Mouse (Mus musculus): ENCODE measurements around the gene Ahcyl1. TPM values are rescaled to one million over a fixed set of nuclear protein-coding genes. Genes with fewer than 3 reads are reported as not detected.

The Ahcyl1 gene
- 104 and 105 TPM in 2 replicates for polyA plus RNA-seq (2014; fragmentation: Nextera tagmentation; extraction: Ambion mirVana)

DNA sequence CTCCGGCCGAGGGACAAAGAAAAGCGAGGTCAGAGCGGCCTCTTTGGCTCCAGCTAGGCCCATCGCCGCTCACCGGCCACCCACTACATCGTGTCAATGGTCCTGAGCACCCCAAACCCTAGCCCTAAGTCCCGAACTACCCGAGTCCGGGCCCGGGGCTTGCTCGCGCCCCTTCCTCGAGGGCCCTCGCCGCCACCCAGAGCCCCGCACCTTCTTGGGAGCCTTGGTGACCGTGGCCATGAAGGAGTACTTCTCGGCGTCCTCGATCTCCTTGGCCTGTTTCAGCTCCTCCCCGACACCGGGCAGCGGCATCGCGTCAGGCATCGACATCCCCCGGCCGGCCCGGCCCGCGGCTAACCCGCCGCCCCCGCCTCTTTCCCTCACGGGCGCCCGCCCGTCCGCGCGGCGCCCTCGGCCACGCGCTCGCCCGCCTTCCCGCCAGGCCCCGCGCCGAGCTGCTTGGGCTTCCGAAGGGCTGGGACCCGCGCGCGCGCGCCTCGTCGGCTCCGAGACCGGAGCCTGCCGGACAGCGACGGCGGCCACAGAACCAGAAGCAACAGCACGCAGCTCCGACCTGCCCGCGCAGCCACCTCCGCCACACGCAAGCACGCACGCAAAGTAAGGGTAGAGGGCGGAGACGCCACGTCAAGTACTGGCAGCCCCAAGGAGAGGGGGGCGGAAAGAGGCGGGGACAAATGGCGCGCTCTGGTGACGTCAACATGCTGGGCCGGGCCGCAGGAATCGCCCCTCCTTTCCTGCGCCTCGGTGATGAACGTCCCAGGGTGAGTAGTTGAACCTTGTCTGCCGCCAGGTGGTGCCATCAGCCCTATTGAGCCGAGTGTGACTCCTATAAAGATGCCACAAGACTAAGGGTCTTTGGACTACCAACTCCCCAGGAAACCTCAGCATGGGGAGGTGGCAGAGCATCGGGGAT, at the start of gene Ahcyl1:
Gene Ahcyl1, minus strand, starts transcription at position 613 of the 934 bp plus-strand sequence.
- Histone ChIP-seq H3K27ac (ENCODE audit: low read depth, low read length) (peak within 1 kb of the TSS; percentile 90), H3K4me1 (ENCODE audit: control insufficient read depth, insufficient read depth, low read length) (peaks cover 21% of the 10 kb centered on the region), H3K36me3 (ENCODE audit: control insufficient read depth, insufficient read depth, low read length) (no peaks in the 10 kb centered on the region), H3K9ac (ENCODE audit: low read length) (peak within 1 kb of the TSS; percentile 96), H3K9me3 (replicated peaks; ENCODE audit: control insufficient read depth, low read length) (no peaks in the 10 kb centered on the region), H3K4me3 (ENCODE audit: low read depth, low read length) (peak within 1 kb of the TSS; percentile 87), H3K4me2 (ENCODE audit: low read length) (peak within 1 kb of the TSS; percentile 76), H3K27me3 (replicated peaks; ENCODE audit: control insufficient read depth, insufficient read depth, low read length) (no peaks in the 10 kb centered on the region)
- WGBS = under 1% methylated on average over 91 of the region's 93 CpGs
- ATAC-seq (peak; percentile 99), DNase-seq (ENCODE audit: low spot score) (peak; percentile 99)

DNA sequence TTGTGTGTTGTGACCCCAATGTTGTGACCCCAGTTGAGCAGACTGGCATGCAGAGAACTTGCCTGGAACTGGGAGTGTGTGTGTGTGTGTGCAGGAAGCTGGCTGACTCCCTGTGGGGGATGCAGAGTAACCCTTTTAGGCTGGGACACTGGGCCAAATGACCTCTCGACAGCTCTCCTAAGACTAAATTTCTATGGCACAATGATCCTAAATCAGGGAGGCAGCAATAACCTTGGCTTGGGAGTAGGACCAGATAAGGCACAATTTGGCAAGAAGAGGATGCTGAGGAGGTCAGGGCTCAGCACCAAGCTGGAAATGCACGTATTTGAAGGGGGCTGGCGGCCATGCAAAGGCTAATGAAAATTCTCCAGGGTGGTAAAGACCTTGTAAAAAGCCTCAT, 49.7 kb upstream of the Ahcyl1 start:
- no peak for ATAC-seq
- no peak overlapping the region for H3K27ac ChIP-seq (ENCODE audit: low read depth, low read length)
- no peak overlapping the region for H3K9ac ChIP-seq (ENCODE audit: low read length)
- no peak for DNase-seq (ENCODE audit: low spot score)
- peaks cover 10% of the 10 kb centered on the region; the same call in 1 of the 2 replicates for H3K4me1 ChIP-seq (ENCODE audit: control insufficient read depth, insufficient read depth, low read length)
- H3K9me3 ChIP-seq (replicated peaks; ENCODE audit: control insufficient read depth, low read length) = no peaks in the 10 kb centered on the region
- 77% methylated on average over 3 of the region's 3 CpGs for WGBS
- H3K36me3 ChIP-seq (ENCODE audit: control insufficient read depth, insufficient read depth, low read length) = peaks cover 30% of the 10 kb centered on the region; the same call in 1 of the 2 replicates
- H3K27me3 ChIP-seq (replicated peaks; ENCODE audit: control insufficient read depth, insufficient read depth, low read length) = no peaks in the 10 kb centered on the region
- H3K4me2 ChIP-seq (ENCODE audit: low read length) = no peak overlapping the region
- H3K4me3 ChIP-seq (ENCODE audit: low read depth, low read length) = no peak overlapping the region

DNA sequence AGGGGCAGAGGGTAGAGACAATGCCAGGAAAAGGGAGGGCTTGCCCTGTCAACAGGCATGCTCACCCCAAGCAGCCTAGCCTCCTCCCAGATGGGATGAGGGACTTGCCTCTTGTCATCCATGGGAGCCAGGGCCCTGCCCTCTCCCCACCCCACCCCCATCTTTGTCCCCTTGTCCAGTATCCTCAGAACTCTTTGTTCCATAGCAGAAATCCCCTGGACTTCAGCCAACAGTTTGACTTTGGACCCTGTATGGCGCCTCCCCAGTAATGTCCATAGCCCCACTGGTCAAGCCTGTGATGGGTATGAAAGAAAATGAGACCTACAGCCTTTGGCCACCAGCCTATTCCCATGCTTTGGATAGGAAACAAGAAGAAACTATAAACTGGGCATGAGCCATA, 47.3 kb upstream of the Ahcyl1 start:
- Histone ChIP-seq H3K4me2 (ENCODE audit: low read length) (no peak overlapping the region), H3K4me1 (ENCODE audit: control insufficient read depth, insufficient read depth, low read length) (peaks cover 19% of the 10 kb centered on the region), H3K36me3 (ENCODE audit: control insufficient read depth, insufficient read depth, low read length) (peaks cover 13% of the 10 kb centered on the region; the same call in 1 of the 2 replicates), H3K27ac (ENCODE audit: low read depth, low read length) (no peak overlapping the region), H3K4me3 (ENCODE audit: low read depth, low read length) (no peak overlapping the region), H3K9ac (ENCODE audit: low read length) (no peak overlapping the region), H3K27me3 (replicated peaks; ENCODE audit: control insufficient read depth, insufficient read depth, low read length) (no peaks in the 10 kb centered on the region), H3K9me3 (replicated peaks; ENCODE audit: control insufficient read depth, low read length) (no peaks in the 10 kb centered on the region)
- no peak for DNase-seq (ENCODE audit: low spot score)
- WGBS = 89% methylated on average over 1 of the region's 1 CpGs
- no peak for ATAC-seq

DNA sequence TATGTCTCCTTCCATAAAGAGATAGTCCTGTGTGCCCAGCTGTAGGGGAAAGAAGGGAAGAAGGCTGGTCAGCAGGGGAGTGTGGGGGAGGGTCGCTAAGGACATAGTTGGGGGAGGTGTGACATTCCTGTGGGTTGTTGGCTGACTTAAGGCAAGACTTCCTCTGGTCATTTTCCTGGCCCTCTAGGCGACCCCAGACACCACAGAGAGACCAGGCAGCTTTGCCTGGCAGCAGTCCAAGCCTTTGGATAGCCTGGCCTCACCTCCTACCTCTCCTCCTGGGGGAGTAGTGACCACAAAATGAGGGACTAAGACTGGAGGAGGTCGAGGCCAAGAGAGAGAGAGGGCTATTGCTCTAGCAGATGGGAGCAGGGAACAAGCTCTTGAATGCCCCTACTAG, 46.7 kb upstream of the Ahcyl1 start:
- no peak overlapping the region for H3K4me2 ChIP-seq (ENCODE audit: low read length)
- no peaks in the 10 kb centered on the region for H3K27me3 ChIP-seq (replicated peaks; ENCODE audit: control insufficient read depth, insufficient read depth, low read length)
- peaks cover 13% of the 10 kb centered on the region; the same call in 1 of the 2 replicates for H3K36me3 ChIP-seq (ENCODE audit: control insufficient read depth, insufficient read depth, low read length)
- no peak overlapping the region for H3K9ac ChIP-seq (ENCODE audit: low read length)
- H3K27ac ChIP-seq (ENCODE audit: low read depth, low read length) = no peak overlapping the region
- no peaks in the 10 kb centered on the region for H3K9me3 ChIP-seq (replicated peaks; ENCODE audit: control insufficient read depth, low read length)
- DNase-seq (ENCODE audit: low spot score) (no peak), ATAC-seq (no peak)
- 47% methylated on average over 3 of the region's 3 CpGs for WGBS
- H3K4me1 ChIP-seq (ENCODE audit: control insufficient read depth, insufficient read depth, low read length) = peaks cover 19% of the 10 kb centered on the region
- no peak overlapping the region for H3K4me3 ChIP-seq (ENCODE audit: low read depth, low read length)

DNA sequence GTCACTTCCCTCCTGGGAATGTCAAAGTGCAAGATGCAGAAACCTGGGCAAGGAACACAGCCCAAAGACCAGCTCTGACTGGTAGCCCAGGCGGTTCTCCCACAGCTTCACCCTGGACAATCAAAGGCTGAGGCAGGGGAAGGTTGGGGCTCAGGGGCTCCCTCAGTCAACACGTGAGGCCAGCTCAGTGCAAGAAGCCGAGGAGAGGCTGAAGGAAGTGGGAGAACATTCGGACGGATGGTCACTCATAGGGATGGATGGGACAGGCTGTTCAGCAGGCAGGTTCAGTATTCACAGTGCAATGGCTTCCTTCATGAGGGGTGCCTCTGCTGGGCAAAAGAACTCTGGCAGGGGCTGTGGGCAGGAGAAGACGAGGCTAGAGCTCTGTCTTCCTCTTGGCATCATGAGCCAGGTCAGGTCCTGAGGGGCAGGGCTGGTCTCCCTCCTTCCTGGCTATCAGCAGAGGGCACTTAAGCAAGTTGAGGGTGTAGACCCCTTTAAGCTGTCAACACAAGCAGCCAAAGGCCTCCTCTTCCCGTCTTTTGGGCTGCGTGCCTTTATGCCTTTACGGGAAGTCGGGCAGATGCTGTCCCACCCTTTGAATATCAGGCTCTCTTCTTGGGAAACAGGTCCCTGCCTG, 45.8 kb upstream of the Ahcyl1 start:
- H3K9ac ChIP-seq (ENCODE audit: low read length) = no peak overlapping the region
- H3K9me3 ChIP-seq (replicated peaks; ENCODE audit: control insufficient read depth, low read length) = no peaks in the 10 kb centered on the region
- no peak overlapping the region for H3K4me3 ChIP-seq (ENCODE audit: low read depth, low read length)
- no peak overlapping the region for H3K4me2 ChIP-seq (ENCODE audit: low read length)
- H3K36me3 ChIP-seq (ENCODE audit: control insufficient read depth, insufficient read depth, low read length) = peaks cover 13% of the 10 kb centered on the region; the same call in 1 of the 2 replicates
- no peak for DNase-seq (ENCODE audit: low spot score)
- no peaks in the 10 kb centered on the region for H3K27me3 ChIP-seq (replicated peaks; ENCODE audit: control insufficient read depth, insufficient read depth, low read length)
- H3K27ac ChIP-seq (ENCODE audit: low read depth, low read length) = no peak overlapping the region
- WGBS = 92% methylated on average over 10 of the region's 10 CpGs
- no peak for ATAC-seq
- H3K4me1 ChIP-seq (ENCODE audit: control insufficient read depth, insufficient read depth, low read length) = peaks cover 19% of the 10 kb centered on the region

DNA sequence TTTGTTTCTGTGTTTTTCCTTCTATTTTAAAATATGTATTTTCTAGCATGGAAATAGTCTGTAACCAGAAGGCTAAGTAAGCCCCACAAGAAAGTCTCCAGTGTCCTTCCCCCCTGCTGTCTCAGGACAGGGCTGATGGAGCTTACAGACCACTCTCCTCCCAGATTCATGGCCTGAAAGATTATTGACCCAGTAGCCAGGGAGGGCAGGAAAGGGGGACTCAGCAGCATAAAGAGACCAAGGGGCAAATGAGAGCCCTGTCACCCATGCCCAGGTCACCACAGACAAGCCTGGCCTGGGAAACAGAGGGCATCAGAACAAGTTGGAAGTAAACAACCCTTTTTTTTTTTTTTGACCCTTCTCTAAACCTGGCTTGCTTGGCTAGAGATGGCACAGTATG, 45.0 kb upstream of the Ahcyl1 start:
- DNase-seq (ENCODE audit: low spot score) (no peak), ATAC-seq (no peak)
- H3K9me3 ChIP-seq (replicated peaks; ENCODE audit: control insufficient read depth, low read length) = no peaks in the 10 kb centered on the region
- H3K4me1 ChIP-seq (ENCODE audit: control insufficient read depth, insufficient read depth, low read length) = peaks cover 19% of the 10 kb centered on the region
- no peak overlapping the region for H3K4me2 ChIP-seq (ENCODE audit: low read length)
- H3K27me3 ChIP-seq (replicated peaks; ENCODE audit: control insufficient read depth, insufficient read depth, low read length) = no peaks in the 10 kb centered on the region
- H3K4me3 ChIP-seq (ENCODE audit: low read depth, low read length) = no peak overlapping the region
- H3K9ac ChIP-seq (ENCODE audit: low read length) = no peak overlapping the region
- peaks cover 7% of the 10 kb centered on the region; the same call in 1 of the 2 replicates for H3K36me3 ChIP-seq (ENCODE audit: control insufficient read depth, insufficient read depth, low read length)
- peak overlapping the region; percentile 21; the same call in 1 of the 2 replicates for H3K27ac ChIP-seq (ENCODE audit: low read depth, low read length)

DNA sequence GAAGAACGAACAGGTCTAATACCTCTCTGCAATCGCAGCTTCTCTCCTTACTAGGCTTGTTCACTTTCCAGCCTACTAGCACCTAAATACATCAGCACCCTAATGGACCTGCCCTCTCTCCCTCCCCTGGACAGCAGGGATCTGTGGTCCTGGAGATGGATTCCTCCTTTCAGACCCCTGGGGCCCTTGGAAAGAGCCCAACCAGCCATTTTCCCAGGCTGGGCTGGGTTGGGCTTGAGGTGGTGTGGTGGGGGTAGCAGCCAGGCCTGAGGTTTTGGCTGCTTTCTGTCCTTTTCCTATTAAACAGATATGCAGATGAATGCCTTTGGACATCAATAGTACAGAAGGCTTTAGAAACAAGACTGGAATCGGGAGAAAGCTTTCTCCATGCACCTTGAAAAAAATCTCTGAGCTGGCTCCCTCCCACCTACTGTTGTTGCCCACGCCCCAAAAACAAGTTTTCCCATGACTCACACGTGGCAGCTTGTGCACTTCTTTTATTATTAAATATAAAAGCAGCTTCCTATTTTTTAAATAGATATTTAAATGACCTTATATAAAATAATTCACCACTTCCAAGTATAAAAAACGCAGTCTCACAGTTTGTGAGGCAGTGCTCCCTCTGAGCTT, 44.3 kb upstream of the Ahcyl1 start:
- WGBS = 3% methylated on average over 6 of the region's 6 CpGs
- Histone ChIP-seq H3K27me3 (replicated peaks; ENCODE audit: control insufficient read depth, insufficient read depth, low read length) (no peaks in the 10 kb centered on the region), H3K4me3 (ENCODE audit: low read depth, low read length) (no peak overlapping the region), H3K4me2 (ENCODE audit: low read length) (no peak overlapping the region), H3K9ac (ENCODE audit: low read length) (no peak overlapping the region), H3K9me3 (replicated peaks; ENCODE audit: control insufficient read depth, low read length) (no peaks in the 10 kb centered on the region), H3K27ac (ENCODE audit: low read depth, low read length) (peak overlapping the region; percentile 21; the same call in 1 of the 2 replicates), H3K36me3 (ENCODE audit: control insufficient read depth, insufficient read depth, low read length) (peaks cover 6% of the 10 kb centered on the region; the same call in 1 of the 2 replicates), H3K4me1 (ENCODE audit: control insufficient read depth, insufficient read depth, low read length) (peaks cover 19% of the 10 kb centered on the region)
- peak; percentile 92 for ATAC-seq
- peak; percentile 83 for DNase-seq (ENCODE audit: low spot score)

DNA sequence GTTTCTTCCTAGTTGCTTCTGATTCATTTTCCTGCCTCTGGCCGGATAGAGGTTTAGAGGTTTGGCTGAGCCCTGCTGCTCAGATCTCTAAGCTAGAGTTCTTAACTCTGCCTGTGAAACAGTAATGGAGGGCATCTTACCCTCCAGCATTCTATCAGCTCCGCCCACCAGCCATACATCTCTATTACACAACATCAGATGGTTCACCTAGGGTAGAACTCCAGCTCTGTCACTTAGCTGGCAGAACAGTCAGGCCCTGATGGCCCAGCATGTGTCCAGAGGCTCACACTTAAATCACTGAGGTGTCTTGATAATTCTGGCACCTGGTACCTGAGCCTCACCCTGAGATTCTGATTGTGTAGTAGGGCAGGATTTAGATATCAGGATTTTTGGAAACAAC, 43.6 kb upstream of the Ahcyl1 start:
- 0 out of 2 replicates have a peak, but pooled peaks have one; percentile 30 for ATAC-seq
- 73% methylated on average over 2 of the region's 2 CpGs for WGBS
- H3K27me3 ChIP-seq (replicated peaks; ENCODE audit: control insufficient read depth, insufficient read depth, low read length) = no peaks in the 10 kb centered on the region
- peak overlapping the region; percentile 35; the same call in 1 of the 2 replicates for H3K27ac ChIP-seq (ENCODE audit: low read depth, low read length)
- no peak for DNase-seq (ENCODE audit: low spot score)
- no peak overlapping the region for H3K4me3 ChIP-seq (ENCODE audit: low read depth, low read length)
- H3K9ac ChIP-seq (ENCODE audit: low read length) = no peak overlapping the region
- H3K9me3 ChIP-seq (replicated peaks; ENCODE audit: control insufficient read depth, low read length) = no peaks in the 10 kb centered on the region
- peaks cover 3% of the 10 kb centered on the region; the same call in 1 of the 2 replicates for H3K36me3 ChIP-seq (ENCODE audit: control insufficient read depth, insufficient read depth, low read length)
- H3K4me2 ChIP-seq (ENCODE audit: low read length) = no peak overlapping the region
- peaks cover 19% of the 10 kb centered on the region for H3K4me1 ChIP-seq (ENCODE audit: control insufficient read depth, insufficient read depth, low read length)

All from forebrain, embryonic 14.5 days (tissue).